Mouse (Mus musculus) limb, embryonic 12.5 days (tissue): ENCODE data around the gene Rp9. TPM values are rescaled to one million over a fixed set of nuclear protein-coding genes. Genes with fewer than 3 reads are reported as not detected.

Experiments used
- ATAC-seq: fragments of 200-750 bp; cut with Nextera tagmentation; 2 replicates; pipeline ENCODE4 v1.8.0; 2017; ENCODE audit warnings: low read depth, moderate TSS enrichment; ENCODE audit not compliant: insufficient number of reproducible peaks, insufficient read depth, low FRiP score, low TSS enrichment
- H3K27ac ChIP-seq: fragments of 300-500 bp; sonication (generic); 2 replicates; pipeline ENCODE4 v1.5.1; 2016; ENCODE audit warnings: mild to moderate bottlenecking, moderate library complexity
- H3K27me3 ChIP-seq: fragments of 300-500 bp; sonication (generic); 2 replicates; pipeline ENCODE4 v1.6.1; 2016; ENCODE audit warnings: mild to moderate bottlenecking, moderate library complexity
- H3K36me3 ChIP-seq: fragments of 300-500 bp; sonication (generic); 2 replicates; pipeline ENCODE4 v1.6.1; 2016; ENCODE audit warnings: mild to moderate bottlenecking, moderate library complexity
- H3K4me1 ChIP-seq: fragments of 300-500 bp; sonication (generic); replicated peaks from 2 replicates; pipeline ENCODE4 v1.6.1; 2016
- H3K4me2 ChIP-seq: fragments of 300-500 bp; sonication (generic); 2 replicates; pipeline ENCODE4 v1.6.1; 2016; ENCODE audit warnings: mild to moderate bottlenecking, moderate library complexity
- H3K4me3 ChIP-seq: fragments of 300-500 bp; sonication (generic); replicated peaks from 2 replicates; pipeline ENCODE4 v1.5.1; 2016; ENCODE audit warnings: mild to moderate bottlenecking
- H3K9ac ChIP-seq: fragments of 300-500 bp; sonication (generic); replicated peaks from 2 replicates; pipeline ENCODE4 v1.6.1; 2016; ENCODE audit warnings: mild to moderate bottlenecking, moderate library complexity
- H3K9me3 ChIP-seq: fragments of 300-500 bp; sonication (generic); 2 replicates; pipeline ENCODE4 v1.6.1; 2016; ENCODE audit warnings: mild to moderate bottlenecking, moderate library complexity
- WGBS: fragments of 180-500 bp; shearing (Covaris S2); methylation state at CpG from one replicate; pipeline ENCODE4 v1.1.7; 2016; 5-methylcytosine and 5-hydroxymethylcytosine counted together
- polyA plus RNA-seq: library from polyadenylated mRNA; unstranded; fragments of >200 nt; fragmentation: Nextera tagmentation; extraction: Ambion mirVana; gene quantifications from 2 replicates; pipeline ENCODE4 v1.2.1, GENCODE M21; 2016

Rp9 gene
- polyA plus RNA-seq, 1 experiment from 2014 or later = 82.0 TPM

DNA sequence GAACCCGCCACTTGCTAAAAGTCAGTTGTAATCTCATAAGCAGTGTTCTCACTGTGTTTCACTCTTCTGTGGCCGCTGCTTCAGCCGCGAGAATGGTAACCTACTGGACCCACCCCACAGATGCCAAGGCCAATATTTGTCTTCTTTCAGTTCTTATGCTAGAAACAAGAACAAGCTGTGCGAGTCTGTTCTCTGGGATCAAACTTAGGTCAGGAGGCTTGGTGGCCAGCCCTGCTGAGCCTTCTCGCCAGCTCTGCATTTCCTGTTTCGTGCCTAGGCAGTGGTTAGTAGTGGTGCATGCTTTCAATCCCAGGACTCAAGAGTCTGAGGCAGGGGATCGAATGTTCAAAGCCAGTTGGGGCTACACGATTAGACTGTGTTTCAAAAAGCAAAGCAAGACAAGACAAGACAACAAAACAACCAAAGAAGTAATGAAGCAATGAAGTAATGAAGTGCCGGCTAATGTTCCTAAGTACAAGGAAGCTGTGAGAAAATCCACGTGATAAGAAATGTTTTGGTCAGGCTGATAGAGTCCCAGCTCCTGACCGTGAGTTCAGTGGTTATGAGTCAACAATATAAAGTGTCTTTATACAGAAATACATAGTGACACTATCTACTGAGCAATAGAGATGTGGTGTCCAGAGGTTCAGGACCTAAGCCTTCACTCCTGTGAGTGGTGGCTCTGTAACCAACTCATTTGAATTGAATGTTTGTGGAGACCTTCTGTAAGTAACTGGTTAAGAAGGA is 15.2 kb upstream of the Rp9 start:
- H3K27me3 ChIP-seq = no peaks in the 10 kb centered on the region
- no peak for ATAC-seq
- peaks cover 5% of the 10 kb centered on the region; the same call in 1 of the 2 replicates for H3K4me1 ChIP-seq
- no peak overlapping the region for H3K9ac ChIP-seq
- H3K4me3 ChIP-seq = no peak overlapping the region
- H3K4me2 ChIP-seq = no peak overlapping the region
- no peak overlapping the region for H3K27ac ChIP-seq
- no peaks in the 10 kb centered on the region for H3K9me3 ChIP-seq
- H3K36me3 ChIP-seq = no peaks in the 10 kb centered on the region
- WGBS = 88% methylated on average over 12 of the region's 12 CpGs

DNA sequence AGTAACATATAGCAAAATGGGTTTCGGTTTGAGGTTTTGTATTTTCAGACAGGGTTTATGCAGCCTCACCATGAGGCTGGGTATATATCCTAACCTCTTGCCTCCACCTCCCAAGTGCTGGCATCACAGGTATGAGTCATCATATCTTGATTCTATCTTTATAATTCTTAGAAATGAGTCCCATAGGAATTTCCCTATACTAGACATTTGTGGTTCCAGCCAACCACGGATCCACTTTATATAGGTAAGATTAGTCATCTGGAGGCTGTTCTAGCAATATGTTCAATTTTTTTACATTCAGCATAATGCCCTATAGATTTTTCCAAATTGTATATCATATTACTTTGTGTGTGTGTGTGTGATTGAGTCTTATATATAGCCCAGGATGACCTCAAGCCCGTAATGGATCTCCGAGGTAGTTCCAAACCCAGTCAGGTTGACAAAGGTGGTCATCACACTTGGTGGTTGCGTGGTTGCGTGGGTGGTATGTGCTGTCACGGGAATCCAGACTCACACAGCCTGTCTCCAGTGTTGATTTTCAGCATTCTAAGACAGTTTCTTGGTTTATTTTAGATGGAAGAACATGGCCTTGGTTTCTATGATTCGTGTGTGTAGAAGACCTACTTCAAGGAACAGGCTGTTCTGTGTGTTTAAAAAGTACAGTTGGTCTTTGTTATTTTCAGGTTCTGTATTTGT is 14.5 kb upstream of the Rp9 start:
- ATAC-seq = no peak

DNA sequence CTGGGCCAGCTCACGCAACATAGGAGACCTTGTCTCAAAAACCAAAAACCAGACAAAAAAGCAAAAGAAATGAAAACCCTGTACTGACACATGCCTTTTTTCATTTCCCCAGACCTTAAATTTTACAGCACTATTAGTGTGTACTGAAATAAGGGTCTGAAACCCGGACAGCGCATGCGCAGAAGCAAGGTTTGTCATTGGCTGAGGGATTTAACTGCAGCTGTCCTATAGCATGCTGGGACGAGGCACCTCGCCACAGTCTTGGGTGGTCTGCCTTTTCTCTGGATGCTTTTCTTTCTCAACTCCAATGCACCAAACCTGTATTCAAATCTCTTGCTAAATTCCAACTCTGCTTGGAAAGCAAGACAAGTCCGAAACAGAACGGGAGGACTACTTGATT is 9.4 kb upstream of the Rp9 start:
- Histone ChIP-seq H3K27ac (no peak overlapping the region), H3K4me1 (peaks cover 3% of the 10 kb centered on the region; the same call in 1 of the 2 replicates), H3K9me3 (no peaks in the 10 kb centered on the region), H3K4me2 (no peak overlapping the region), H3K36me3 (no peaks in the 10 kb centered on the region), H3K4me3 (no peak overlapping the region), H3K9ac (no peak overlapping the region), H3K27me3 (no peaks in the 10 kb centered on the region)
- ATAC-seq = no peak
- WGBS = 88% methylated on average over 8 of the region's 8 CpGs

More for the DNA sequence above, 14.5 kb upstream of the Rp9 start:
- H3K27me3 ChIP-seq = no peaks in the 10 kb centered on the region
- H3K9ac ChIP-seq = no peak overlapping the region
- 95% methylated on average over 8 of the region's 8 CpGs for WGBS
- no peak overlapping the region for H3K4me2 ChIP-seq
- no peak overlapping the region for H3K27ac ChIP-seq
- no peak overlapping the region for H3K4me3 ChIP-seq
- no peaks in the 10 kb centered on the region for H3K9me3 ChIP-seq
- H3K36me3 ChIP-seq = no peaks in the 10 kb centered on the region
- H3K4me1 ChIP-seq = peaks cover 4% of the 10 kb centered on the region; the same call in 1 of the 2 replicates

DNA sequence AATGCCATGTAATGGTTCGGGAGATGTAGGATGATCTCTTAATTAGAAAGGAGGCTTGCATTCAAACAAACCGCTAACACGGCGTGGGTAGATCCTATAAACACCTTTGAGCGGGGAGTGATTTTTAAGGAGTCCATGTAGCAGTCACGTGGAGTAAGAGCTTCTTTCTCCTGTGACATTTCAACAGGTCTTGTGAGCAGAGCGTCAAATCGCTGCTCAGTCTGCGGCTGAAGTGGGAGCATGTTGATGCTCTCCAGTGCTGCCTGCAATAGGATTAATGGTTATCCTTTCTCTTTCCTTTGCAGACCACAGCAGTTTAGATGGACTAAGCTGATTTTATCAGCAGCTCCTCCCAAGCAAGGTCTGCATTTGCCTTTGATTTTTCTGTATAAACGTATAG is 6.7 kb upstream of the Rp9 start:
- Histone ChIP-seq H3K9ac (peak overlapping the region; percentile 66), H3K27me3 (no peaks in the 10 kb centered on the region), H3K9me3 (no peaks in the 10 kb centered on the region), H3K4me1 (peaks cover 3% of the 10 kb centered on the region; the same call in 1 of the 2 replicates), H3K4me3 (peak overlapping the region; percentile 68), H3K36me3 (no peaks in the 10 kb centered on the region), H3K4me2 (peak overlapping the region; percentile 81), H3K27ac (no peak overlapping the region)
- WGBS = 5% methylated on average over 10 of the region's 10 CpGs
- ATAC-seq = no peak

DNA sequence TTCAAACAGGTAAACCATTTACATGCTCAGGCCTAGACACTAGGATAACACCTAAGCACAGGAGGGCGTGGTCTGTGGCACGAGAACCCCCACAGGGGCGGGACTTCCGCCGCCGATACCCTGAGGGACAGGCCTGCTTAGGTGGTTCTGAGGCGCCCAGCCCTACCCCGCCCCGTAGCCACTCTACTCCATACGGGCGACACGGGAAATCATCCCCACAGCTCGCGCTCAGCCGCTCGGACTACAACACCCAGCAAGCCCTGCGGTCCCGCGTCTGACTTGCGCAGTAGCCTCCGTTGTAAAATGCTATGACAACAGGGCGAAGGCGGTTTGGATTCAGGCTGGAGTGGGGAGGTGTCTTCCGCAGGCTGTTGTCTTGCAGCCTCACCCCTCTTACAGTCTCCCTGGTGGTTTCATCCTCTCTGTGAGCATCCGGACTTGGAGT is 5.9 kb upstream of the Rp9 start, which contains the start of gene Bbs9:
Gene Bbs9, plus strand, starts transcription at position 292 of the 445 bp plus-strand sequence.
- Histone ChIP-seq H3K4me1 (peaks cover 3% of the 10 kb centered on the region; the same call in 1 of the 2 replicates), H3K36me3 (no peaks in the 10 kb centered on the region), H3K27me3 (no peaks in the 10 kb centered on the region), H3K27ac (peak within 1 kb of the TSS; percentile 59), H3K9me3 (no peaks in the 10 kb centered on the region), H3K4me2 (peak within 1 kb of the TSS; percentile 81), H3K9ac (peak within 1 kb of the TSS; percentile 66), H3K4me3 (peak within 1 kb of the TSS; percentile 68)
- ATAC-seq = peak; percentile 100
- under 1% methylated on average over 25 of the region's 25 CpGs for WGBS

DNA sequence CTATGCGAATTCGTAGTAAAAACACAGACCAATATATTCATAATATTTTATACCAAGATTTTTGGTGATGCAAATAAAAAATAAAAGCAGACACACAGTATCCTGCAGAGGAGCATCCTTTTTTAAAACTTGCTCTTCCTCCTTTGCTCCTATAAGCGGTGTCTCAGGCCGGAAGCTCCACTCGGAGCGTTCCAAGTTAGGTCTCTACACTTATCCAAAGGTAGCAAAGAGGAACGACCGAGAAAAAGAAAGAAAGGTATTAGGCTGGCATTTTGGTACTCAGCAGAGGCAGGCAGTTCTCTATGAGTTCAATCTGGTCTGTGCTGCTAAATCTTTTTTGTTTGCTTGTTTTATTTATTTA is 664 bp downstream of the Rp9 start:
- Histone ChIP-seq H3K27me3 (no peaks in the 10 kb centered on the region), H3K4me1 (no peaks in the 10 kb centered on the region), H3K36me3 (peaks cover 17% of the 10 kb centered on the region; the same call in 1 of the 2 replicates), H3K4me3 (no peak overlapping the region), H3K9me3 (no peaks in the 10 kb centered on the region), H3K9ac (no peak overlapping the region), H3K27ac (no peak overlapping the region), H3K4me2 (no peak overlapping the region)
- ATAC-seq = no peak
- WGBS = 77% methylated on average over 8 of the region's 8 CpGs

DNA sequence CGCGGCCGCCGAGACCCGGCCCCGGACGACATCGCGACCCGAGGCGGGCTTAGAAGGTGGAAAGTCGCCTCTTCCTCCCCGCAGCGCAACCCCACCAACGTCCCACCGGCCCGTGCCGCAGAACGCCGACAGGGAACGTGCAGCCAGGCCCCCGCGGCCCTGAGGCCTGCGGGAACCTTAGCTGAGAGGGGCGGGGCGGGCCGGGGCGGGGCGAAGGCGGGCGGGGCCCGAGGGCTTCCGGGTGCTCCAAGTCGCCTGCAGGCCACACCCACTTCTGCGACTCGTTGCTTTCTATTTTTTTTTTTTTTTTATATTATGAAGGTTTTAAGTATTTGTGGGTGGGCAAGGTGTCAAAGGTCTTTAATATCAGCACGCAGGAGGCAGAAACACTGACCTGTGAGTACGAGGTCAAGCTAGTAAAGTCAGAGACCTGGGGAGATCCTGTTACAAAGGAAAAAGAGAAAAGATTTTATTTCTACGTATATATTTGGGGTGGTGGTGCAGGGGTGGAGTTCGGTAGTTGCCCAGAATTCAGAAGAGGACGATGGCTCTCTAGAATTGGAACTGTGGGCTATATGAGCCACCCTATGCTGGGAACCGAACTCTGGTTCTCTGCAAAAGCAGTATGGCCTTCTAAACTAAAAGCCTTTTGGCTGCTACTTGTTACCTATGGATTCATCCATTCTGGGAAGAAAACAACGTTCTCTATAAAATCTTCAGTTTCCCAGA is 1.2 kb downstream of the Rp9 start:
- 3% methylated on average over 43 of the region's 43 CpGs for WGBS
- H3K27me3 ChIP-seq = no peaks in the 10 kb centered on the region
- peak overlapping the region; percentile 92 for H3K27ac ChIP-seq
- H3K4me3 ChIP-seq = peak overlapping the region; percentile 86
- H3K36me3 ChIP-seq = peaks cover 17% of the 10 kb centered on the region; the same call in 1 of the 2 replicates
- peak overlapping the region; percentile 70 for H3K4me2 ChIP-seq
- no peaks in the 10 kb centered on the region for H3K9me3 ChIP-seq
- peak overlapping the region; percentile 95 for H3K9ac ChIP-seq
- no peaks in the 10 kb centered on the region for H3K4me1 ChIP-seq
- peak; percentile 85 for ATAC-seq

DNA sequence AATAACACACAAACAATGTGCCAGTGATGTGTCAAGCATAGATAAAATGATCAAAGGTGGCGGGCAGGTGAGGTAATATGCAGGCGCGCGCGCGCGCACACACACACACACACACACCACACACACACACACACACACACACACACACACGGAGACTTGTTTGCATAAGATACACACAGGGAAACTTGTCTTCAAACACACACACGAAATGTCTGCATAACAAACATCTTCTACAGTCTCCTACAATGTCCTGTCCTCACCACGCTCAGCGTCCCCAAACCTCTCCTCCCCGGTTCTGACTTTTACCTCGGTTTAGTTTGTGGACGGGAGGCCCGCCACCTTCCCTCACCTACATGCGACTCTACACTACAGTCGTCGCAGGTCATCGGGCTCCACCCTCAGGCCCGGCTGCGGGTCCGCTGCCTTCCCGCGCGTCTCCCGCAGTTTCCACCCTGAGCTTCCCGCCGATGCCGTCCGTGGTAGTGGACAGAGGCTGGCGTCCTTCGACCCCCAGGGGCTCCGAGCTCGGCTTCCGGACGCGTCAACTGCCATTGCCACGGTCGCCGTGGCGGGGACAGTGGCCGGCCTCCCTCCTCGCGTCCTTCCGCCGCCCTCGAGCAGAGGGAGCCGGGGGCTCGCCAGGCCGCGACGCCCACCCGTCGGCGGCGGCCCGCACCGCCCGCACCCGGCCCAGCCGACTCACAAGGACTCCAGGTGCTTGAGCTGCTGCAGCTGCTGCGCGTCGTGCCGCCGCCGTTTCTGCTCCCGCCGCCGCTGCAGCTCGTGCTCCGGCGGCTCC is 2.0 kb downstream of the Rp9 start:
- peak overlapping the region; percentile 70 for H3K4me2 ChIP-seq
- H3K4me1 ChIP-seq = no peaks in the 10 kb centered on the region
- peak; percentile 65 for ATAC-seq
- H3K9me3 ChIP-seq = no peaks in the 10 kb centered on the region
- no peaks in the 10 kb centered on the region for H3K27me3 ChIP-seq
- H3K4me3 ChIP-seq = peak overlapping the region; percentile 86
- peak overlapping the region; percentile 92 for H3K27ac ChIP-seq
- peak overlapping the region; percentile 95 for H3K9ac ChIP-seq
- peaks cover 20% of the 10 kb centered on the region; the same call in 1 of the 2 replicates for H3K36me3 ChIP-seq
- under 1% methylated on average over 71 of the region's 73 CpGs for WGBS

DNA sequence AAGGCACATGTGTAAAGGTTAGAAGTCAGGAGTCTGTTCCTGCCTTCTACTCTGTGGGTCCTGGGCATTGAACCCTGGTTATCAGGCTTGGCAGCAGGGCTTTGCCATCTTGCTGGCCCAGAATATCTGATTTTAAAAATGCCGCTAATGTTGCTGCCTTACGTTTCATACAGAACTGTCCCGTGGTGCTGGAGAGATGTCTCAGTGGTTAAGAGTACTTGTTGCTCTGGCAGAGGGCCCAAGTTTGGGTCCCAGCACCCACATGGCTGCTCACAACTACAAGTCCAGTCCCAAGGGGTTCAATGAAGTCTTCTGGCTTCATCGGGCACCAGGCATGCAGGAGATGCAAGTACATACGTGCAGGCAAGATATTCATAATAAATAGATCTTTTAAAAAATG is 3.3 kb downstream of the Rp9 start:
- no peak overlapping the region for H3K9ac ChIP-seq
- no peaks in the 10 kb centered on the region for H3K9me3 ChIP-seq
- H3K4me1 ChIP-seq = no peaks in the 10 kb centered on the region
- H3K27ac ChIP-seq = no peak overlapping the region
- H3K27me3 ChIP-seq = no peaks in the 10 kb centered on the region
- no peak overlapping the region for H3K4me3 ChIP-seq
- peaks cover 32% of the 10 kb centered on the region for H3K36me3 ChIP-seq
- H3K4me2 ChIP-seq = no peak overlapping the region
- ATAC-seq = no peak
- WGBS = 95% methylated on average over 5 of the region's 5 CpGs

DNA sequence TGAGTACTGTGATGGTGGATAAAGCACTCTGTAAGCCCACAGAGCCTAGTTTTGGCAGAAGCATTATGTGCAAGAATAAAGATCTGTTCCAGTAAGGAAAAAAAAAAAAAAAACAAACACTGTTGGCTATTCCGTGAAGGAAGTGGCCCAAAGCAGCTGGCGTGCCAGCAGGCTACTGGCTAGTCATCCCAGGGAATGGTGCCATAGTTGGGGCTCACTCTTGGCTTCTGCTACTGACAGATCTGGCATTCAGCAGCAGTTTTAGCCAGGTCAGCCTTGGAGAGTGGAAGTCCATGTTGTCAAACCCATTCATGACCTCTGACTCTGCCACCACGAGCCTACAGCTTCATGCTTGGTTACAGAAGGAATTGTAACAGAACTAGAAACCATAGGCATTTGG is 7.6 kb downstream of the Rp9 start:
- no peak overlapping the region for H3K9ac ChIP-seq
- peaks cover 52% of the 10 kb centered on the region for H3K36me3 ChIP-seq
- ATAC-seq = no peak
- 93% methylated on average over 3 of the region's 3 CpGs for whole genome bisulfite sequencing
- H3K4me2 ChIP-seq = no peak overlapping the region
- H3K4me1 ChIP-seq = 0 out of 2 replicates have a peak, but pooled peaks cover 5% of the 10 kb centered on the region
- no peak overlapping the region for H3K27ac ChIP-seq
- no peaks in the 10 kb centered on the region for H3K27me3 ChIP-seq
- H3K9me3 ChIP-seq = no peaks in the 10 kb centered on the region
- H3K4me3 ChIP-seq = no peak overlapping the region
